Mouse (Mus musculus): ENCODE data around the gene Apbb2. TPM values are rescaled to one million over a fixed set of nuclear protein-coding genes. Genes with fewer than 3 reads are reported as not detected.

Gene Apbb2
- polyA plus RNA-seq, 1 experiment from 2014 or later, result 34.0 TPM

DNA sequence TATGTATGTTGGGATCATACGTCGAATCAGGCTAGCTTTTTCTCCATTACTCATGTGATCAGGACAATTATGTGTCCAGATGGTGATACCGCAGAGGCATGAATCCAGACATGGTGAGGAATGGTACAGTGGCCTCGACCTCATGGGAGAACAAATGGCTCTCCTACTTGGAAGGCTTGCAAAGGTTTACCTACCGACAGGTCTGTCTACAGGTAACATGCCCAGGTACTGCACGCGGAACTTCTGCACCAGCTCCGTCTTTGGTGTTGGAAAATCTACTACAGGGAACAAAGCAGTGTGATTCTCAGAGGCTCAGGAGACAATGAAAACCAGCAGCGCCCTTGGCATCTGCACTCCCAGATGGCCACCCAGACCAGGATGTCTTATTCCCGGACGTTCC lies 307.8 kb downstream of the Apbb2 start:
- H3K4me2 ChIP-seq, result no peak overlapping the region
- 94% methylated on average over 11 of the region's 11 CpGs for WGBS
- H3K9me3 ChIP-seq (ENCODE audit: control insufficient read depth, low read length), result no peaks in the 10 kb centered on the region
- H3K36me3 ChIP-seq (ENCODE audit: control insufficient read depth, insufficient read depth, low read length), result no peaks in the 10 kb centered on the region
- DNase-seq (ENCODE audit: low spot score, missing footprints) (no peak), ATAC-seq (ENCODE audit: low FRiP score) (no peak)
- H3K4me3 ChIP-seq (ENCODE audit: low read depth, low read length), result no peak overlapping the region
- H3K27me3 ChIP-seq (ENCODE audit: control insufficient read depth, insufficient read depth, low read length), result no peaks in the 10 kb centered on the region
- H3K9ac ChIP-seq (ENCODE audit: low read length), result no peak overlapping the region
- H3K27ac ChIP-seq (ENCODE audit: low read depth, low read length), result no peak overlapping the region
- no peaks in the 10 kb centered on the region for H3K4me1 ChIP-seq (ENCODE audit: control insufficient read depth, insufficient read depth, low read length)

DNA sequence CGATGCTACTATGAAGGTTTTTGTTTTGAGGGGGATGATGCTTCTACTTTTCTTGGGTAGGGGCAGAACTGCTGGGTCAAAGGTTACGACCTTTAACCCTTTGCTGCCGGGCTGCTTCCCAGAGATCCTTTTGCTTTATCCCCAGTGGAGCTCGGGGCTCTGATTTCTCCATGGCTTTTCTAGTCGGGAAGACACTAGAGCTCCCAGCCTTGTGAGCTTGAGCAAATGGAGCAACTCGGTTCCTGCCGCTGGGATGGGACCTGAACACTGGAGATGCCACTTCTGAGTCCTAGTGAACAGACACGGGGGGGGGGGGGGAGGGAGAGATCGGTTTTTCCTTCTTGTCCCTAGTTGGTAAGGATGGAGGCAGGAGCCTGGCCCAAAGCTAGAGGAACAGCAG lies 308.3 kb downstream of the Apbb2 start:
- ATAC-seq (ENCODE audit: low FRiP score) (no peak), DNase-seq (ENCODE audit: low spot score, missing footprints) (no peak)
- 52% methylated on average over 9 of the region's 9 CpGs for WGBS
- H3K4me1 ChIP-seq (ENCODE audit: control insufficient read depth, insufficient read depth, low read length), result no peaks in the 10 kb centered on the region
- no peak overlapping the region for H3K4me3 ChIP-seq (ENCODE audit: low read depth, low read length)
- H3K27me3 ChIP-seq (ENCODE audit: control insufficient read depth, insufficient read depth, low read length), result no peaks in the 10 kb centered on the region
- no peak overlapping the region for H3K27ac ChIP-seq (ENCODE audit: low read depth, low read length)
- no peaks in the 10 kb centered on the region for H3K36me3 ChIP-seq (ENCODE audit: control insufficient read depth, insufficient read depth, low read length)
- H3K4me2 ChIP-seq, result no peak overlapping the region
- H3K9me3 ChIP-seq (ENCODE audit: control insufficient read depth, low read length), result no peaks in the 10 kb centered on the region
- no peak overlapping the region for H3K9ac ChIP-seq (ENCODE audit: low read length)

GRCm38 (mm10) chr5:66305511-66305910 lies 313.1 kb downstream of the Apbb2 start:
- Histone ChIP-seq H3K27me3 (ENCODE audit: control insufficient read depth, insufficient read depth, low read length) (no peaks in the 10 kb centered on the region), H3K9ac (ENCODE audit: low read length) (no peak overlapping the region), H3K4me3 (ENCODE audit: low read depth, low read length) (no peak overlapping the region), H3K9me3 (ENCODE audit: control insufficient read depth, low read length) (no peaks in the 10 kb centered on the region), H3K27ac (ENCODE audit: low read depth, low read length) (no peak overlapping the region), H3K4me2 (no peak overlapping the region), H3K36me3 (ENCODE audit: control insufficient read depth, insufficient read depth, low read length) (no peaks in the 10 kb centered on the region), H3K4me1 (ENCODE audit: control insufficient read depth, insufficient read depth, low read length) (no peaks in the 10 kb centered on the region)
- ATAC-seq (ENCODE audit: low FRiP score) (no peak), DNase-seq (ENCODE audit: low spot score, missing footprints) (no peak)
- 89% methylated on average over 8 of the region's 8 CpGs for WGBS

DNA sequence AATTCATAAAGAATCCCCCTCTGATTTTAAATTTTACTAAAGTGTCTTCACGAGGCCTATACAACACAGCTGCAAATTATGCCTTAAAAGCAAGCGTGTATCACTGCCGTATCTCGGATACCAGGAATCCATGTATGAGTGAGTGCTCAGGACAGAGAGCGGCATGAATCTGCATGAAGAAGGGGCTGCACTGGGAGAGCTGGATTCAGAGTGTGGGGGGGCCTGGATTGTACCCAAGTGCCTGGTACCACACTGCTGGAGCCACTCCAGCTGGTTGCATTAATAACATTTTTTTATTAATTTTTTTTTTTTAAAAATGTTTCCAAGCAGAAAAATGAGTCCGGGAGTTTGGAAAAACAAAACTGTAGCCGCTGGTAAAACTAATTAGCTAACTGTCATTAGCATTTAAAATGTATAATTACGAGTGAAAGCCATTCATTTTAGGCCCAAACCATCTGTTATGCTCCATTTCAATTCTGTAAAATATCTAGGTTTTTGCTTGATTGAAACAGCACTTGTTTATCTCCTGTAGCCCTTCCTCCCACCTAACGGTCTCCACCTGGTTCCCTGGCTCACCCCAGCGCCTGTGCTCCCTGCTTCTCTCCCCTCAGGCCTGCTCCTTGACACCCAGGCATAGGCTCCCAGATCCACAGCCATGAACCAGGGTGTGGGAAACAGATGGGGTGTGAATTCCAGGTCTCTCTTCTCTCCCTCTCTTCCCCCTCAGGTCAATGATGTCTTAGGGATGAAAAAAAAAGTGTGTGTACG lies 314.1 kb downstream of the Apbb2 start:
- Histone ChIP-seq H3K9me3 (ENCODE audit: control insufficient read depth, low read length) (no peaks in the 10 kb centered on the region), H3K27me3 (ENCODE audit: control insufficient read depth, insufficient read depth, low read length) (no peaks in the 10 kb centered on the region), H3K4me2 (no peak overlapping the region), H3K4me1 (ENCODE audit: control insufficient read depth, insufficient read depth, low read length) (no peaks in the 10 kb centered on the region), H3K36me3 (ENCODE audit: control insufficient read depth, insufficient read depth, low read length) (no peaks in the 10 kb centered on the region), H3K9ac (ENCODE audit: low read length) (no peak overlapping the region), H3K4me3 (ENCODE audit: low read depth, low read length) (no peak overlapping the region), H3K27ac (ENCODE audit: low read depth, low read length) (no peak overlapping the region)
- 90% methylated on average over 11 of the region's 11 CpGs for WGBS
- no peak for DNase-seq (ENCODE audit: low spot score, missing footprints)
- ATAC-seq (ENCODE audit: low FRiP score), result no peak

- ATAC-seq (ENCODE audit: low FRiP score) (no peak), DNase-seq (ENCODE audit: low spot score, missing footprints) (no peak)
- Histone ChIP-seq H3K4me3 (ENCODE audit: low read depth, low read length) (no peak overlapping the region), H3K36me3 (ENCODE audit: control insufficient read depth, insufficient read depth, low read length) (no peaks in the 10 kb centered on the region), H3K4me2 (no peak overlapping the region), H3K27ac (ENCODE audit: low read depth, low read length) (no peak overlapping the region), H3K9me3 (ENCODE audit: control insufficient read depth, low read length) (no peaks in the 10 kb centered on the region), H3K9ac (ENCODE audit: low read length) (no peak overlapping the region), H3K27me3 (ENCODE audit: control insufficient read depth, insufficient read depth, low read length) (no peaks in the 10 kb centered on the region), H3K4me1 (ENCODE audit: control insufficient read depth, insufficient read depth, low read length) (no peaks in the 10 kb centered on the region)
- 93% methylated on average over 2 of the region's 2 CpGs for WGBS
These were observed 315.7 kb downstream of the Apbb2 start for GRCm38 (mm10) chr5:66302873-66303272.

DNA sequence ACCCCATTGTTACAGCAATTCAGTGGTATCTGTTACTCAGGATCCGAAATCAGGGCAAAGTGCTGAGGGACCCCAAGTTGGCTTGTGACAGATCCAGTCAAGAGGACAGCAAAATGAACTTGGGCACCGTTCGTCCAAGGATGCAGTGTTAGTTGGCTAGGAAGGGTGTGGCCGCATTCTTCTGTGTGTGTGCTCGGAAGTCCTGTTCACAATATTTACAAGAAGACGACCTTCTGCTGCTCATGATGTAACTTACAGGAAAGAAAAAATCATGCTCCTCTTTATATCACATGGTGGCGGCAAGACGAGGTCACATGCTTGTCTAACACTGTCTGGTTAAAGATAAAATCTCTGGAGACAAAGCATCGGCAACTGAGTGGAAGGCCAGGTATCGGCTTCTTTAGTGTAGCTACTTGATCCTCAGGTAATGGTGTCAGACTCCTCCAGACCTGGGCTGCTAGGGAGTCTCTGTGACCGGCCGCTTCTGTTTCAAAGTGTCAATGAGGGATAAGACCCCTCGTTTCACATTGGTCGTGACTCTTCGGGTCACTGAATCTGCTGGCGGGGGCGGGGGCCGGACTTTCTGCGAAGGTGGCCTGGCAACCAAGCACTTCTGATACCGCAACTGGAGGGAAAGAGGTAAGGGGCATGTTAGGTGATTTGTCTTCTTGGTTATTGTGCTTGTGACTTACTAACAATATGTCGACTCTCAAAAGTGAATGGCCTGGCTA lies 316.3 kb downstream of the Apbb2 start:
- Histone ChIP-seq H3K4me3 (ENCODE audit: low read depth, low read length) (no peak overlapping the region), H3K9me3 (ENCODE audit: control insufficient read depth, low read length) (no peaks in the 10 kb centered on the region), H3K36me3 (ENCODE audit: control insufficient read depth, insufficient read depth, low read length) (no peaks in the 10 kb centered on the region), H3K27me3 (ENCODE audit: control insufficient read depth, insufficient read depth, low read length) (no peaks in the 10 kb centered on the region), H3K9ac (ENCODE audit: low read length) (no peak overlapping the region), H3K4me2 (no peak overlapping the region), H3K4me1 (ENCODE audit: control insufficient read depth, insufficient read depth, low read length) (no peaks in the 10 kb centered on the region), H3K27ac (ENCODE audit: low read depth, low read length) (no peak overlapping the region)
- ATAC-seq (ENCODE audit: low FRiP score), result no peak
- 91% methylated on average over 21 of the region's 21 CpGs for WGBS
- DNase-seq (ENCODE audit: low spot score, missing footprints), result no peak

DNA sequence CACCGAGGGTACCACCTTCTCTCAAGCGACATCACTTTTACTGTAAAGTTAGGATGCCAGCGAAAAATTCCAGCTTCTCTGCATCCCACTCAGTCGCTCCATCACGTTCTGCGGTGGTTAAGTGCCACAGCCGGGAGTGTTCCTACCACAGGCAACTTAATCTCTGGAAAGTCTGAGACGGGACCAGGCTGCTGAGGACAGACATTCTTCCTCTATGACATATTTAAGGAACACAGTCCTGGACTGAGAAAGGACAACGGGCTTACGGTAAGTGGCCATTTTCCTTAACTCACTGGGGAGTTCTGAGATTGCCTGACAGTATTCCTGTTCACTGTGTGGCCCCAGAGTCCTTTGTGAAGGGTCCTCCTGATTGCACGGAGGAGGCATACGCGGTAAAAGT lies 318.0 kb downstream of the Apbb2 start:
- H3K4me1 ChIP-seq (ENCODE audit: control insufficient read depth, insufficient read depth, low read length), result no peaks in the 10 kb centered on the region
- no peak overlapping the region for H3K4me2 ChIP-seq
- no peaks in the 10 kb centered on the region for H3K36me3 ChIP-seq (ENCODE audit: control insufficient read depth, insufficient read depth, low read length)
- no peaks in the 10 kb centered on the region for H3K9me3 ChIP-seq (ENCODE audit: control insufficient read depth, low read length)
- ATAC-seq (ENCODE audit: low FRiP score) (no peak), DNase-seq (ENCODE audit: low spot score, missing footprints) (no peak)
- no peak overlapping the region for H3K27ac ChIP-seq (ENCODE audit: low read depth, low read length)
- WGBS, result 90% methylated on average over 13 of the region's 13 CpGs
- H3K27me3 ChIP-seq (ENCODE audit: control insufficient read depth, insufficient read depth, low read length), result no peaks in the 10 kb centered on the region
- H3K9ac ChIP-seq (ENCODE audit: low read length), result no peak overlapping the region
- H3K4me3 ChIP-seq (ENCODE audit: low read depth, low read length), result no peak overlapping the region

DNA sequence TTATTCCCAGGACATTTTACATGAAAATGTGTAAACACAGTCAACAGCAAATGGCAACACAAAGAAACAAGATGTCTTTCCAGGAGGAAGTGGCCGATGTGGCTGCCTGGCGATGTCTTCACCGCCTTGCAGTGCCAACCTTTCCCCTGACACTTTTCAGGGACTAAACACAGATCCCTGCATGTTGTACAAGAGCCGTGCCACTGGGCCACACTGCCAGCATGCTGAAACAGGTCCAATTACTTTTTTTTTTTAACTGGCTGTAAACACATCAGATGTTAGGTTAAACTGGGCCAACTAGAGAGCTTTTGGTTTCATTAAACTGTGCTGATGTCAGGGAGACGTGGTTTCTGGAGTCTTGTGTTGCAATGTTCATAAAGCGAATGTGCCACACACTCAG lies 319.7 kb downstream of the Apbb2 start:
- no peak overlapping the region for H3K4me2 ChIP-seq
- H3K9me3 ChIP-seq (ENCODE audit: control insufficient read depth, low read length), result no peaks in the 10 kb centered on the region
- H3K4me1 ChIP-seq (ENCODE audit: control insufficient read depth, insufficient read depth, low read length), result no peaks in the 10 kb centered on the region
- H3K36me3 ChIP-seq (ENCODE audit: control insufficient read depth, insufficient read depth, low read length), result no peaks in the 10 kb centered on the region
- no peak overlapping the region for H3K9ac ChIP-seq (ENCODE audit: low read length)
- no peak for ATAC-seq (ENCODE audit: low FRiP score)
- H3K27ac ChIP-seq (ENCODE audit: low read depth, low read length), result no peak overlapping the region
- H3K4me3 ChIP-seq (ENCODE audit: low read depth, low read length), result no peak overlapping the region
- DNase-seq (ENCODE audit: low spot score, missing footprints), result no peak
- 92% methylated on average over 6 of the region's 6 CpGs for WGBS
- H3K27me3 ChIP-seq (ENCODE audit: control insufficient read depth, insufficient read depth, low read length), result no peaks in the 10 kb centered on the region

DNA sequence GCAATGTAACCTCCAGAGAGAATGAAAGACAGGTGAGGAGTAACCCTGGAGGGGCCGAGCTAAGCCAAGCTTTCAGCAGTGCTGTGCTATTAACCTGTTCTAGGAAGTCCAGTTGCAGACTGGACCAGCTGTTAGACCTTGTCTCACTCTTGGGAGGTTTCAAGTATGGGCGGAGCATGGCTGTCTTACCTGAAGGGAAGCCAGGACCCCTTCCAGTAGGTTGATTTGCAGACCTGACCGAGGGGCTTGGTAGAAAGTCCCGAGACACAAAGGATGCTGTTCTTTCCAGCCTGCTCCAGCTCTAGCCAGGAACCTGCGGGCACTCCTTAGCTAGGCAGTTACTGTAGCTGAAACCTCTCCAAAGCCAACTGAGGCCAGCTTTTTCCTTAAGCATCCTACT lies 322.5 kb downstream of the Apbb2 start:
- no peaks in the 10 kb centered on the region for H3K36me3 ChIP-seq (ENCODE audit: control insufficient read depth, insufficient read depth, low read length)
- H3K9me3 ChIP-seq (ENCODE audit: control insufficient read depth, low read length), result no peaks in the 10 kb centered on the region
- H3K4me3 ChIP-seq (ENCODE audit: low read depth, low read length), result no peak overlapping the region
- no peak overlapping the region for H3K4me2 ChIP-seq
- H3K27me3 ChIP-seq (ENCODE audit: control insufficient read depth, insufficient read depth, low read length), result no peaks in the 10 kb centered on the region
- ATAC-seq (ENCODE audit: low FRiP score) (no peak), DNase-seq (ENCODE audit: low spot score, missing footprints) (no peak)
- H3K27ac ChIP-seq (ENCODE audit: low read depth, low read length), result no peak overlapping the region
- H3K9ac ChIP-seq (ENCODE audit: low read length), result no peak overlapping the region
- 89% methylated on average over 5 of the region's 5 CpGs for WGBS
- no peaks in the 10 kb centered on the region for H3K4me1 ChIP-seq (ENCODE audit: control insufficient read depth, insufficient read depth, low read length)

Data from midbrain, embryonic 11.5 days (tissue).